29 mouse cellular contexts compared by ENCODE assay signal in the genomic region with DNA sequence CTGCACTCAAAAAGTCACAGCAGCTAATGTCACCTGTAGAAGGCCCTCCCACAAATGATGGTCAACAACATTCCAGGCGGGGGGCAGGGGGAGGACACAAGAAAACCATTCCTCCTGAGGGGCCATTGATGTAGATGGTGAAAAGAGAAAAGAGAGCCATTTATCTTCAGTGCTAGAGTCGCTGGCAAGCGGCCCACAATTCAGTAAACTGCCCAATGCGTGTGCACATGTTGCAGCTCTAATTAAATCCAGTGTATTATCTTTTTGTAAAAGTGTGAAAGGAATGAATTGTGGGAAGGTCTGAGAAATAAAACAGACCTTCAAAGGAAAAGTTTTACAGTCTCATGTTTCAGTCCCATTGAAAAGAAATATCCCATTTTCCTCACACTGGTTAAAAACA. TPM values are rescaled to one million over a fixed set of nuclear protein-coding genes. Genes with fewer than 3 reads are reported as not detected.
DNase-seq lines count a peak whose midpoint lies in the region; ATAC-seq and TF ChIP-seq lines count a peak whose summit lies in the region.
"Had no signal": no experiment of that assay in that cellular context is flagged by ENCODE, and none has a peak within 500 bp of the region (broad histone marks: within the 10 kb centered on the region; RNA-seq: fewer than 3 reads in every experiment).

No protein-coding gene starts in this region.

- DNase-seq in hindbrain, postnatal 0 days (ENCODE audit: low spot score), result peak; percentile 30
- peak; percentile 34 for DNase-seq in midbrain, postnatal 0 days (ENCODE audit: low spot score)
- DNase-seq in midbrain, embryonic 11.5 days (ENCODE audit: low spot score, missing footprints), result no peak
- DNase-seq in right cerebral cortex, postnatal 4 days, result peak; percentile 21
- DNase-seq in right cerebral cortex, postnatal 36 days (ENCODE audit: low spot score in 2 of 2), result no peak
- DNase-seq: adrenal gland, postnatal 10 days; adrenal gland, postnatal 36 days; B cell, adult 2 months; cerebellum, adult 11-12 months; cerebellum, adult 8-10 months; cerebellum, postnatal 36 days; embryo, embryonic 11 days; gastrocnemius, postnatal 25 days; heart, adult 18-20 months; heart, postnatal 10 days; heart, postnatal 36 days had no signal

- H3K4me1 ChIP-seq in hindbrain, postnatal 0 days (ENCODE audit: insufficient read depth, low read length), result no peaks in the 10 kb centered on the region
- H3K4me1 ChIP-seq in hindbrain, embryonic 13.5 days (replicated peaks), result 0 out of 2 replicates have a peak, but pooled peaks cover 7% of the 10 kb centered on the region
- peaks cover 4% of the 10 kb centered on the region; the same call in 1 of the 2 replicates for H3K4me1 ChIP-seq in midbrain, postnatal 0 days (ENCODE audit: insufficient read depth, low read length)
- no peaks in the 10 kb centered on the region for H3K4me1 ChIP-seq in midbrain, embryonic 11.5 days (ENCODE audit: control insufficient read depth, insufficient read depth, low read length)
- H3K4me1 ChIP-seq: embryonic facial prominence, embryonic 13.5 days; heart, embryonic 12.5 days; heart, embryonic 15.5 days had no signal

- no peak for TF ChIP-seq CTCF in hindbrain, postnatal 0 days (IDR thresholded peaks at IDR 0.05; ENCODE audit: low read depth)
- TF ChIP-seq CTCF in midbrain, postnatal 0 days (IDR thresholded peaks at IDR 0.05), result no peak

- H3K4me2 ChIP-seq in hindbrain, postnatal 0 days (ENCODE audit: low read depth, low read length), result no peak overlapping the region
- no peak overlapping the region for H3K4me2 ChIP-seq in hindbrain, embryonic 13.5 days
- no peak overlapping the region for H3K4me2 ChIP-seq in midbrain, postnatal 0 days (ENCODE audit: low read depth, low read length, poor library complexity, severe bottlenecking)
- H3K4me2 ChIP-seq in midbrain, embryonic 11.5 days, result no peak overlapping the region
- H3K4me2 ChIP-seq: embryonic facial prominence, embryonic 13.5 days; forebrain, embryonic 13.5 days; heart, embryonic 12.5 days; heart, embryonic 15.5 days; hindbrain, embryonic 14.5 days had no signal

- no peaks in the 10 kb centered on the region for H3K36me3 ChIP-seq in hindbrain, postnatal 0 days (ENCODE audit: insufficient read depth, low read length)
- H3K36me3 ChIP-seq in hindbrain, embryonic 13.5 days, result no peaks in the 10 kb centered on the region
- no peaks in the 10 kb centered on the region for H3K36me3 ChIP-seq in midbrain, postnatal 0 days (ENCODE audit: insufficient read depth, low read length)
- no peaks in the 10 kb centered on the region for H3K36me3 ChIP-seq in midbrain, embryonic 11.5 days (ENCODE audit: control insufficient read depth, insufficient read depth, low read length)
- H3K36me3 ChIP-seq: embryonic facial prominence, embryonic 10.5 days; embryonic facial prominence, embryonic 13.5 days; forebrain, embryonic 10.5 days; G1E; heart, embryonic 12.5 days; heart, embryonic 15.5 days; hindbrain, embryonic 10.5 days had no signal

- 52% methylated on average over 4 of the region's 4 CpGs for WGBS in hindbrain, postnatal 0 days
- WGBS in hindbrain, embryonic 13.5 days, result 55% methylated on average over 4 of the region's 4 CpGs
- 83% methylated on average over 4 of the region's 4 CpGs for WGBS in midbrain, postnatal 0 days
- 80% methylated on average over 4 of the region's 4 CpGs for WGBS in midbrain, embryonic 11.5 days

- no peaks in the 10 kb centered on the region for H3K9me3 ChIP-seq in hindbrain, postnatal 0 days (ENCODE audit: low read length)
- H3K9me3 ChIP-seq in hindbrain, embryonic 13.5 days, result no peaks in the 10 kb centered on the region
- no peaks in the 10 kb centered on the region for H3K9me3 ChIP-seq in midbrain, postnatal 0 days (ENCODE audit: low read length)
- H3K9me3 ChIP-seq in midbrain, embryonic 11.5 days (ENCODE audit: control insufficient read depth, low read length), result no peaks in the 10 kb centered on the region
- H3K9me3 ChIP-seq: embryonic facial prominence, embryonic 10.5 days; embryonic facial prominence, embryonic 13.5 days; forebrain, embryonic 13.5 days; heart, embryonic 15.5 days; hindbrain, embryonic 10.5 days had no signal

- no peak overlapping the region for H3K27ac ChIP-seq in hindbrain, postnatal 0 days
- H3K27ac ChIP-seq in hindbrain, embryonic 13.5 days, result no peak overlapping the region
- no peak overlapping the region for H3K27ac ChIP-seq in midbrain, postnatal 0 days (ENCODE audit: low read depth, low read length)
- no peak overlapping the region for H3K27ac ChIP-seq in midbrain, embryonic 11.5 days (ENCODE audit: low read depth, low read length)
- H3K27ac ChIP-seq: embryonic facial prominence, embryonic 10.5 days; embryonic facial prominence, embryonic 13.5 days; forebrain, embryonic 10.5 days; forebrain, embryonic 13.5 days; heart, embryonic 15.5 days; hindbrain, embryonic 10.5 days; hindbrain, embryonic 14.5 days had no signal

- no peak overlapping the region for H3K4me3 ChIP-seq in hindbrain, postnatal 0 days (ENCODE audit: low read length)
- H3K4me3 ChIP-seq in hindbrain, embryonic 13.5 days, result no peak overlapping the region
- no peak overlapping the region for H3K4me3 ChIP-seq in midbrain, postnatal 0 days (ENCODE audit: low read depth, low read length)
- no peak overlapping the region for H3K4me3 ChIP-seq in midbrain, embryonic 11.5 days (ENCODE audit: low read depth, low read length)
- H3K4me3 ChIP-seq: embryonic facial prominence, embryonic 10.5 days; embryonic facial prominence, embryonic 13.5 days; forebrain, embryonic 10.5 days; forebrain, embryonic 13.5 days; heart, embryonic 12.5 days; heart, embryonic 15.5 days; hindbrain, embryonic 10.5 days had no signal

- ATAC-seq in hindbrain, postnatal 0 days, result no peak
- ATAC-seq in hindbrain, embryonic 13.5 days (ENCODE audit: low FRiP score), result no peak
- ATAC-seq in midbrain, postnatal 0 days (ENCODE audit: low FRiP score), result no peak
- ATAC-seq in midbrain, embryonic 11.5 days (ENCODE audit: low FRiP score), result no peak
- ATAC-seq in erythroblast, adult 5-6 weeks (replicated peaks; ENCODE audit: low FRiP score, poor library complexity, severe bottlenecking), result no peak
- ATAC-seq: forebrain, embryonic 13.5 days; Patski had no signal

- no peak overlapping the region for H3K9ac ChIP-seq in hindbrain, postnatal 0 days (replicated peaks; ENCODE audit: low read length)
- no peak overlapping the region for H3K9ac ChIP-seq in hindbrain, embryonic 13.5 days
- H3K9ac ChIP-seq in midbrain, postnatal 0 days (replicated peaks; ENCODE audit: low read length, poor library complexity, severe bottlenecking), result no peak overlapping the region
- H3K9ac ChIP-seq in midbrain, embryonic 11.5 days (ENCODE audit: low read length), result no peak overlapping the region
- H3K9ac ChIP-seq: embryonic facial prominence, embryonic 13.5 days; forebrain, embryonic 13.5 days; heart, embryonic 12.5 days; heart, embryonic 15.5 days; hindbrain, embryonic 14.5 days had no signal

- H3K27me3 ChIP-seq in hindbrain, postnatal 0 days (ENCODE audit: insufficient read depth, low read length), result no peaks in the 10 kb centered on the region
- no peaks in the 10 kb centered on the region for H3K27me3 ChIP-seq in hindbrain, embryonic 13.5 days
- H3K27me3 ChIP-seq in midbrain, postnatal 0 days (ENCODE audit: insufficient read depth, low read length), result no peaks in the 10 kb centered on the region
- H3K27me3 ChIP-seq in midbrain, embryonic 11.5 days (ENCODE audit: control insufficient read depth, insufficient read depth, low read length), result no peaks in the 10 kb centered on the region
- H3K27me3 ChIP-seq: CH12.LX; embryonic facial prominence, embryonic 13.5 days; forebrain, embryonic 13.5 days; heart, embryonic 12.5 days; heart, embryonic 15.5 days; Patski had no signal

RNA-seq across cellular contexts. Expression of a gene that starts 28.5 kb away (rescaled TPM):
- total RNA-seq in hindbrain, postnatal 0 days (2014; rRNA removed), result 27.9 and 32.5 TPM in 2 replicates
- 4.3 and 4.4 TPM in 2 replicates for polyA plus RNA-seq in hindbrain, postnatal 0 days (2015; fragmentation: Nextera tagmentation; extraction: Ambion mirVana)
- polyA plus RNA-seq in hindbrain, embryonic 13.5 days (2015; fragmentation: Nextera tagmentation; extraction: Ambion mirVana), result 2.9 and 3.4 TPM in 2 replicates
- total RNA-seq in midbrain, postnatal 0 days (2014; rRNA removed), result 29.2 and 32.0 TPM in 2 replicates
- polyA plus RNA-seq in midbrain, postnatal 0 days (2015; fragmentation: Nextera tagmentation; extraction: Ambion mirVana), result 2.7 and 3.3 TPM in 2 replicates
- 1.7 and 1.9 TPM in 2 replicates for polyA plus RNA-seq in midbrain, embryonic 11.5 days (2014; fragmentation: Nextera tagmentation; extraction: Ambion mirVana)
- total RNA-seq in erythroblast, adult 5-6 weeks (2015; ENCODE audit: low replicate concordance), result not detected in 2 replicates
- 0.14 and 0.17 TPM in 2 replicates for total RNA-seq in erythroblast, adult 5-6 weeks (2017; ENCODE audit: low replicate concordance)
- total RNA-seq: CH12.LX had no signal
- polyA plus RNA-seq: G1E had no signal

Comparison
In these comparisons a context has a peak if more than half of its experiments do, and no peak if none do; other contexts are left out.
1. DNase-seq: peak in hindbrain, postnatal 0 days (single experiment), midbrain, postnatal 0 days (single experiment) and right cerebral cortex, postnatal 4 days (single experiment); none in midbrain, embryonic 11.5 days (single experiment) and right cerebral cortex, postnatal 36 days (0 of 2).